Mouse (Mus musculus): ENCODE results near the gene Ube2ql1. TPM values are rescaled to one million over a fixed set of nuclear protein-coding genes. Genes with fewer than 3 reads are reported as not detected.

Gene Ube2ql1
- total RNA-seq (2021): 1 to 10 TPM; 3.8 to 4.4 TPM

GRCm38 (mm10) chr13:69739759-69740135 lies at the start of gene Ube2ql1:
Ube2ql1 (minus strand) TSS chr13:69739889.
- intact Hi-C loops (cut with DNase I): loop anchor here (1.0 to 10.0 kb wide), 4 partner anchors 41 to 845 kb away; no protein-coding TSS in a partner anchor

GRCm38 (mm10) chr13:69788704-69789103 lies 49.0 kb upstream of the Ube2ql1 start:
- intact Hi-C loops (cut with DNase I): no loop called here
- DNase-seq: no peak

More at GRCm38 (mm10) chr13:69739759-69740135, at the start of gene Ube2ql1:
- DNase-seq: peak; percentile 80 to 82

GRCm38 (mm10) chr13:69778221-69778620 lies 38.5 kb upstream of the Ube2ql1 start:
- intact Hi-C loops (cut with DNase I): no loop called here
- DNase-seq: no peak

- no peak for DNase-seq
- intact Hi-C loops (cut with DNase I): no loop called here
Measured at GRCm38 (mm10) chr13:69772358-69772757, 32.7 kb upstream of the Ube2ql1 start.

- intact Hi-C loops (cut with DNase I): no loop called here
- DNase-seq: no peak
Measured at GRCm38 (mm10) chr13:69770538-69771456, 31.1 kb upstream of the Ube2ql1 start.

GRCm38 (mm10) chr13:69768152-69768551 lies 28.5 kb upstream of the Ube2ql1 start:
- no peak for DNase-seq
- intact Hi-C loops (cut with DNase I): no loop called here

- no peak for DNase-seq
- intact Hi-C loops (cut with DNase I): no loop called here
Measured at GRCm38 (mm10) chr13:69764646-69765045, 25.0 kb upstream of the Ube2ql1 start.

GRCm38 (mm10) chr13:69761393-69761792 lies 21.7 kb upstream of the Ube2ql1 start:
- intact Hi-C loops (cut with DNase I): no loop called here
- peak; percentile 46 to 55 for DNase-seq

GRCm38 (mm10) chr13:69758979-69759378 lies 19.3 kb upstream of the Ube2ql1 start:
- DNase-seq: no peak
- intact Hi-C loops (cut with DNase I): no loop called here

- intact Hi-C loops (cut with DNase I): no loop called here
Measured at GRCm38 (mm10) chr13:69752875-69753274, 13.2 kb upstream of the Ube2ql1 start.

GRCm38 (mm10) chr13:69751510-69751909 lies 11.8 kb upstream of the Ube2ql1 start:
- DNase-seq: no peak
- intact Hi-C loops (cut with DNase I): no loop called here

More at GRCm38 (mm10) chr13:69752875-69753274, 13.2 kb upstream of the Ube2ql1 start:
- DNase-seq: no peak

GRCm38 (mm10) chr13:69748756-69749155 lies 9.1 kb upstream of the Ube2ql1 start:
- no peak for DNase-seq
- intact Hi-C loops (cut with DNase I): no loop called here

GRCm38 (mm10) chr13:69740331-69741285 lies 919 bp upstream of the Ube2ql1 start:
- intact Hi-C loops (cut with DNase I): loop anchor here (1.0 to 5.0 kb wide), 2 partner anchors 251 to 492 kb away; no protein-coding TSS in a partner anchor
- DNase-seq: peak; percentile 29 to 37

- intact Hi-C loops (cut with DNase I): loop anchor here (2.0 to 10.0 kb wide), 2 partner anchors 40 to 846 kb away; no protein-coding TSS in a partner anchor
Measured at GRCm38 (mm10) chr13:69739091-69739758, 464 bp downstream of the Ube2ql1 start.

GRCm38 (mm10) chr13:69738461-69738971 lies 1.2 kb downstream of the Ube2ql1 start:
- intact Hi-C loops (cut with DNase I): loop anchor here (2.0 to 10.0 kb wide), 2 partner anchors 40 to 846 kb away; no protein-coding TSS in a partner anchor
- DNase-seq: peak in 1 of 2 experiments; percentile 11

More at GRCm38 (mm10) chr13:69739091-69739758, 464 bp downstream of the Ube2ql1 start:
- DNase-seq: peak in 1 of 2 experiments; percentile 20

GRCm38 (mm10) chr13:69737444-69738185 lies 2.1 kb downstream of the Ube2ql1 start:
- intact Hi-C loops (cut with DNase I): loop anchor here (2.0 to 10.0 kb wide), 2 partner anchors 39 to 847 kb away; no protein-coding TSS in a partner anchor
- no peak for DNase-seq

GRCm38 (mm10) chr13:69732636-69733035 lies 7.1 kb downstream of the Ube2ql1 start:
- intact Hi-C loops (cut with DNase I): loop anchor here (10.0 kb wide), 1 partner anchor 852 kb away; no protein-coding TSS in a partner anchor

GRCm38 (mm10) chr13:69725376-69725775 lies 14.3 kb downstream of the Ube2ql1 start:
- no peak for DNase-seq
- intact Hi-C loops (cut with DNase I): no loop called here

More at GRCm38 (mm10) chr13:69732636-69733035, 7.1 kb downstream of the Ube2ql1 start:
- DNase-seq: no peak

GRCm38 (mm10) chr13:69721141-69721540 lies 18.5 kb downstream of the Ube2ql1 start:
- DNase-seq: no peak
- intact Hi-C loops (cut with DNase I): no loop called here

All from heart, postnatal 36 days (tissue).